Mouse (Mus musculus) left cerebral cortex, adult 18-20 months (tissue): ENCODE measurements around the gene Eef2. TPM values are rescaled to one million over a fixed set of nuclear protein-coding genes. Genes with fewer than 3 reads are reported as not detected.

ENCODE experiments used
- total RNA-seq, 2 experiments: library from RNA; stranded (reverse); gene quantifications; 2 replicates each; pipeline ENCODE4 v1.2.3; 2021

Gene Eef2
- total RNA-seq, 2 experiments from 2014 or later: 899 to 919 TPM

Other genes starting within 250 kb of the Eef2 start
- 10 to 100 TPM; 25.1 to 38.3 TPM for gene Gadd45b, start 246.6 kb upstream of the Eef2 start, total RNA-seq
- 100 to 1,000 TPM; 107 to 137 TPM for gene Gng7, start 161.7 kb upstream of the Eef2 start, total RNA-seq
- 100 to 1,000 TPM; 104 to 113 TPM for gene Diras1, start 151.0 kb upstream of the Eef2 start, total RNA-seq
- gene Slc39a3, start 139.2 kb upstream of the Eef2 start, total RNA-seq: 10 to 100 TPM; 56.9 to 60.1 TPM
- 100 to 1,000 TPM; 178 to 182 TPM for gene Sgta, start 116.5 kb upstream of the Eef2 start, total RNA-seq
- 10 to 100 TPM; 43.9 to 49.4 TPM for gene Thop1, start 106.6 kb upstream of the Eef2 start, total RNA-seq
- gene Creb3l3, start 77.8 kb upstream of the Eef2 start, total RNA-seq: under 1 TPM; 0.35 to 0.67 TPM
- 100 to 1,000 TPM; 133 to 137 TPM for gene Map2k2, start 70.7 kb upstream of the Eef2 start, total RNA-seq
- 100 to 1,000 TPM; 135 to 137 TPM for gene Zbtb7a, start 41.4 kb upstream of the Eef2 start, total RNA-seq
- 10 to 100 TPM; 27.8 to 28.8 TPM for gene Pias4, start 8.7 kb upstream of the Eef2 start, total RNA-seq
- gene Dapk3, start 6.4 kb downstream of the Eef2 start, total RNA-seq: 10 to 100 TPM; 77.4 to 80.3 TPM
- not detected for gene 4930442H23Rik, start 7.2 kb downstream of the Eef2 start, total RNA-seq
- not detected for gene Nmrk2, start 25.4 kb downstream of the Eef2 start, total RNA-seq
- 100 to 1,000 TPM; 197 to 204 TPM for gene Atcay, start 54.2 kb downstream of the Eef2 start, total RNA-seq
- gene Zfr2, start 56.5 kb downstream of the Eef2 start, total RNA-seq: 10 to 100 TPM; 59.2 to 65.5 TPM
- 100 to 1,000 TPM; 187 to 195 TPM for gene Matk, start 76.3 kb downstream of the Eef2 start, total RNA-seq
- 10 to 100 TPM; 38.8 to 43.5 TPM for gene Mrpl54, start 90.3 kb downstream of the Eef2 start, total RNA-seq
- 10 to 100 TPM; 36.7 to 42.7 TPM for gene Apba3, start 90.3 kb downstream of the Eef2 start, total RNA-seq
- under 1 TPM; 0.16 to 0.23 TPM for gene Tjp3, start 115.0 kb downstream of the Eef2 start, total RNA-seq
- gene Pip5k1c, start 116.3 kb downstream of the Eef2 start, total RNA-seq: 100 to 1,000 TPM; 415 to 417 TPM
- gene Cactin, start 144.5 kb downstream of the Eef2 start, total RNA-seq: 10 to 100 TPM; 30.5 to 34.6 TPM
- gene Tbxa2r, start 152.1 kb downstream of the Eef2 start, total RNA-seq: 1 to 10 TPM; 1.1 to 1.5 TPM
- gene Gipc3, start 166.6 kb downstream of the Eef2 start, total RNA-seq: 1 to 10 TPM; 2.5 to 3.6 TPM
- gene Hmg20b, start 173.8 kb downstream of the Eef2 start, total RNA-seq: 10 to 100 TPM; 28.9 to 30.5 TPM
- gene Mfsd12, start 180.9 kb downstream of the Eef2 start, total RNA-seq: 10 to 100 TPM; 38.1 to 42.0 TPM
- 1 to 10 TPM; 1.2 to 1.3 TPM for gene 4930404N11Rik, start 189.2 kb downstream of the Eef2 start, total RNA-seq
- gene Fzr1, start 201.9 kb downstream of the Eef2 start, total RNA-seq: 10 to 100 TPM; 71.1 to 72.1 TPM
- gene Dohh, start 207.8 kb downstream of the Eef2 start, total RNA-seq: 10 to 100 TPM; 87.4 to 97.6 TPM
- 1 to 10 TPM; 3.1 to 3.8 TPM for gene Gm48551, start 207.8 kb downstream of the Eef2 start, total RNA-seq
- 1 to 10 TPM; 2.7 to 2.8 TPM for gene Gm48552, start 212.4 kb downstream of the Eef2 start, total RNA-seq
- 1 to 10 TPM; 1.1 to 1.2 TPM for gene Smim24, start 216.4 kb downstream of the Eef2 start, total RNA-seq